Mouse (Mus musculus): ENCODE measurements around the gene Gm17571. TPM values are rescaled to one million over a fixed set of nuclear protein-coding genes. Genes with fewer than 3 reads are reported as not detected.

The Gm17571 gene
- polyA plus RNA-seq, 1 experiment from 2014 or later, result not detected

GRCm38 (mm10) chr9:13470013-13470412, 23.5 kb upstream of the Gm17571 start:
- no peak for ATAC-seq (replicated peaks)

GRCm38 (mm10) chr9:13468778-13469177, 22.2 kb upstream of the Gm17571 start:
- H3K4me3 ChIP-seq, result no peak overlapping the region
- no peak overlapping the region for H3K9ac ChIP-seq (replicated peaks)
- no peaks in the 10 kb centered on the region for H3K4me1 ChIP-seq
- H3K27ac ChIP-seq (replicated peaks), result no peak overlapping the region
- H3K4me2 ChIP-seq (replicated peaks), result no peak overlapping the region
- no peaks in the 10 kb centered on the region for H3K36me3 ChIP-seq
- no peaks in the 10 kb centered on the region for H3K9me3 ChIP-seq
- ATAC-seq (replicated peaks), result no peak
- WGBS, result 84% methylated on average over 6 of the region's 6 CpGs
- H3K27me3 ChIP-seq, result no peaks in the 10 kb centered on the region

More at GRCm38 (mm10) chr9:13470013-13470412, 23.5 kb upstream of the Gm17571 start:
- Histone ChIP-seq H3K4me3 (no peak overlapping the region), H3K4me2 (replicated peaks) (no peak overlapping the region), H3K36me3 (no peaks in the 10 kb centered on the region), H3K27me3 (no peaks in the 10 kb centered on the region), H3K9me3 (no peaks in the 10 kb centered on the region), H3K4me1 (no peaks in the 10 kb centered on the region), H3K27ac (replicated peaks) (no peak overlapping the region), H3K9ac (replicated peaks) (no peak overlapping the region)
- whole genome bisulfite sequencing, result 58% methylated on average over 7 of the region's 7 CpGs

DNA sequence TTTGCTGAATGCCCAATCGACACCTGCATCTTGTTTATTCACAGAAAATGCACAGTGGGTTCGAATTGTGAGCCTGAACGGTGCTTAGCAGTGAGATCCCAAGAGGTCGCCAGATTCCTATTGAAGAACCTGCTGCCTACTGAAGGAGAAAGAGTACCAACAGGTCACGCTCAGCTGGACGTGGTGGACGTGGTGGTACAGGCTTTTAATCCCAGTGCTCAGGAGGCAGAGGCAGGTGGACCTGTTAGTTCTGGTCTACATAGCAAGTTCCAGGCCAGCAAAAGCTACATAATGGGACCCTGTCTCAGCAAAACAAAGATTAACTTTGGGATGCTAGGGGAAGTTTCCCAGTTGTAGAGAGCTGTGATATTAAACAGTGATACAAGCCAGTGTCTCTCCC, 21.2 kb upstream of the Gm17571 start:
- 66% methylated on average over 7 of the region's 7 CpGs for WGBS
- Histone ChIP-seq H3K4me3 (no peak overlapping the region), H3K27ac (replicated peaks) (no peak overlapping the region), H3K27me3 (no peaks in the 10 kb centered on the region), H3K4me2 (replicated peaks) (no peak overlapping the region), H3K36me3 (no peaks in the 10 kb centered on the region), H3K4me1 (no peaks in the 10 kb centered on the region), H3K9ac (replicated peaks) (no peak overlapping the region), H3K9me3 (no peaks in the 10 kb centered on the region)
- ATAC-seq (replicated peaks), result no peak

GRCm38 (mm10) chr9:13466816-13467215, 20.3 kb upstream of the Gm17571 start:
- H3K36me3 ChIP-seq, result no peaks in the 10 kb centered on the region
- H3K27ac ChIP-seq (replicated peaks), result no peak overlapping the region
- H3K9me3 ChIP-seq, result no peaks in the 10 kb centered on the region
- ATAC-seq (replicated peaks), result no peak
- no peaks in the 10 kb centered on the region for H3K27me3 ChIP-seq
- H3K4me1 ChIP-seq, result no peaks in the 10 kb centered on the region
- 92% methylated on average over 10 of the region's 10 CpGs for WGBS
- no peak overlapping the region for H3K9ac ChIP-seq (replicated peaks)
- H3K4me3 ChIP-seq, result no peak overlapping the region
- H3K4me2 ChIP-seq (replicated peaks), result no peak overlapping the region

DNA sequence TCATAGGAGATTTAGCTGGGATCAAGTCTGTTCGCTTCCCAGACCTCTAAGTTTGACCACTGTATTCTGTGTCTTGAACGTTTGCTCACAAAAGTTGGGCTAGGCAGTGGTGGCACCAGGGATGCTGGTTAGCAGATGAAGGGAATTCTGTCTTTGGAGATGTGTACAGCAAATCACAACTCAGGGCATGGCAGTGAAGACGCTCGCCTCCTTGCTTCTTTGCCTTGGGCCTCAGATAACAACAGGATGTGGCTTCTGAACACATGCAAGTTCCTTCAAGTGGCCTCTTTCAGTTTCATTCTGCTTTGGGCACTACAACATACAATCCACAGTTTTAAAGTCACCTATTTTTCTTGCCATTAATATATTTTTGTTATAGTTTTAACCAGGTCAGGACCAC, 19.8 kb upstream of the Gm17571 start:
- Histone ChIP-seq H3K27ac (replicated peaks) (no peak overlapping the region), H3K4me3 (no peak overlapping the region), H3K4me2 (replicated peaks) (no peak overlapping the region), H3K27me3 (no peaks in the 10 kb centered on the region), H3K9me3 (no peaks in the 10 kb centered on the region), H3K36me3 (no peaks in the 10 kb centered on the region), H3K9ac (replicated peaks) (no peak overlapping the region), H3K4me1 (no peaks in the 10 kb centered on the region)
- 82% methylated on average over 4 of the region's 4 CpGs for WGBS
- no peak for ATAC-seq (replicated peaks)

GRCm38 (mm10) chr9:13465358-13466020, 18.9 kb upstream of the Gm17571 start:
- H3K27me3 ChIP-seq, result no peaks in the 10 kb centered on the region
- H3K36me3 ChIP-seq, result no peaks in the 10 kb centered on the region
- H3K27ac ChIP-seq (replicated peaks), result no peak overlapping the region
- H3K4me3 ChIP-seq, result no peak overlapping the region
- no peak overlapping the region for H3K4me2 ChIP-seq (replicated peaks)
- H3K9ac ChIP-seq (replicated peaks), result no peak overlapping the region
- no peaks in the 10 kb centered on the region for H3K9me3 ChIP-seq
- no peaks in the 10 kb centered on the region for H3K4me1 ChIP-seq
- ATAC-seq (replicated peaks), result no peak
- WGBS, result 83% methylated on average over 4 of the region's 4 CpGs

DNA sequence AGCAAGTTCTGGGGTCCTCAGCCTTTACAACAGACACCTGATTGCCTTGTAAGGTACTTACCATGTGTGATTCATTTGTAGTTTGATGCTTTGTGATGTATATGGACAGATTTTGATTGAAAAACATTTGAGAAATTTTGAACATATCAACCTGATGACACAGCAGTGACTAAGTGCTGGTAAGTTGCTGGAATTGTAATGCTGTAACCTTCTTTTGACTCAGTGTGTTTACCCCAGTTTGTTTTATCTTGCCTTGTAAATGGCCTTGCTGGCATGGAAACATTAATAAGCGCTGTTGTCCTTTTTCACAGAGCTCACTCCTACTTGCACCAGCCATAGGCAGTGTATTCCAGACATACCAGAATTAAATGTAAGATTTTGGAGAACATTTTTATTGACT, 14.4 kb upstream of the Gm17571 start:
- H3K36me3 ChIP-seq, result no peaks in the 10 kb centered on the region
- H3K27ac ChIP-seq (replicated peaks), result no peak overlapping the region
- H3K4me1 ChIP-seq, result no peaks in the 10 kb centered on the region
- no peaks in the 10 kb centered on the region for H3K27me3 ChIP-seq
- 90% methylated on average over 1 of the region's 1 CpGs for WGBS
- no peak overlapping the region for H3K9ac ChIP-seq (replicated peaks)
- no peaks in the 10 kb centered on the region for H3K9me3 ChIP-seq
- ATAC-seq (replicated peaks), result no peak
- no peak overlapping the region for H3K4me3 ChIP-seq
- no peak overlapping the region for H3K4me2 ChIP-seq (replicated peaks)

DNA sequence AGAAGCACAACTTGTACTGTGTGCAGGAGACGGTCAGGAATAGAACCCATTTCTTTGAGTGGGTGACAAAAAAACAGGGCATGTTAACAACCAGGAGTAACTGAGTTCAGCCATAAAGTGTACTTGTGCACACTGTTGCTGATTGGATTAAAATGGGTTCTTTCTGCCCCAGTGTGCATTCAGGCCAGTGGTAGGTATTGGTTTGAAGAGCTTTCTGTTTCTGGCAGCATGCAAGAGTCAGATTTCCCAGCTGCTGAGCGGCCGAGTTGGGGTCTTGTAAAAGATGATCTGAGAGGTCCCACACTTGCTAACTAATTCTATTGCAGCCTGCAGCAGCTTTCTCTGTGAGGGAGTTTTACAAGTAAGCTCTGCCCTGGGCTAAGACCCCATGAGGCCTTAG, 13.5 kb upstream of the Gm17571 start:
- Histone ChIP-seq H3K27me3 (no peaks in the 10 kb centered on the region), H3K9me3 (no peaks in the 10 kb centered on the region), H3K9ac (replicated peaks) (no peak overlapping the region), H3K4me1 (no peaks in the 10 kb centered on the region), H3K4me2 (replicated peaks) (no peak overlapping the region), H3K36me3 (no peaks in the 10 kb centered on the region), H3K27ac (replicated peaks) (no peak overlapping the region), H3K4me3 (no peak overlapping the region)
- no peak for ATAC-seq (replicated peaks)
- 83% methylated on average over 3 of the region's 3 CpGs for WGBS

- H3K27ac ChIP-seq (replicated peaks), result no peak overlapping the region
- no peak for ATAC-seq (replicated peaks)
- peaks cover 5% of the 10 kb centered on the region for H3K4me1 ChIP-seq
- no peak overlapping the region for H3K4me3 ChIP-seq
- no peaks in the 10 kb centered on the region for H3K27me3 ChIP-seq
- 23% methylated on average over 1 of the region's 1 CpGs for WGBS
- no peak overlapping the region for H3K9ac ChIP-seq (replicated peaks)
- no peaks in the 10 kb centered on the region for H3K9me3 ChIP-seq
- no peaks in the 10 kb centered on the region for H3K36me3 ChIP-seq
- no peak overlapping the region for H3K4me2 ChIP-seq (replicated peaks)
These were observed 12.8 kb upstream of the Gm17571 start for GRCm38 (mm10) chr9:13459371-13459770.

DNA sequence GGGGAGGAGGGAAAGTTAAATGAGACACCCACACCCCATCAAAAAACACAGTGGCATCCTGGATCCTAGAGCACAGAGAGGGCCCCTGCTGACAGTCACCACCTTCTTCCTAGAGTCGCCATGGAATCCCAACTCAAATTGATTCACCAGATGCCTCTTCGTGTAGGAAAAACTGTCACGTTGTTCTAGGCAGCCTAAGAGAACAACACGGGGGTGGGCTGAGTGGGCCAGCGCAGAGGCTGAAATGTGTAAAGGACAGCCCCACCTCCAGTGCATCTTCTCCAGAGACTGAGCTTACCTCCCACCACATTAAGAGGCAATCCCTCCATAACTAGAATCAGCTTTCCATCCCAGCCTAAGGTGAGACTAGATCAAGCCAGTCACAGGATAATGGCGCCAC, 11.2 kb upstream of the Gm17571 start:
- Histone ChIP-seq H3K27ac (replicated peaks) (no peak overlapping the region), H3K27me3 (no peaks in the 10 kb centered on the region), H3K4me2 (replicated peaks) (no peak overlapping the region), H3K9me3 (no peaks in the 10 kb centered on the region), H3K4me1 (peaks cover 5% of the 10 kb centered on the region), H3K4me3 (no peak overlapping the region), H3K9ac (replicated peaks) (no peak overlapping the region), H3K36me3 (no peaks in the 10 kb centered on the region)
- WGBS, result 88% methylated on average over 6 of the region's 6 CpGs
- ATAC-seq (replicated peaks), result no peak

- no peak overlapping the region for H3K9ac ChIP-seq (replicated peaks)
- no peaks in the 10 kb centered on the region for H3K27me3 ChIP-seq
- ATAC-seq (replicated peaks), result no peak
- no peaks in the 10 kb centered on the region for H3K9me3 ChIP-seq
- no peak overlapping the region for H3K4me3 ChIP-seq
- WGBS, result 92% methylated on average over 1 of the region's 1 CpGs
- no peaks in the 10 kb centered on the region for H3K36me3 ChIP-seq
- H3K4me2 ChIP-seq (replicated peaks), result no peak overlapping the region
- peaks cover 5% of the 10 kb centered on the region for H3K4me1 ChIP-seq
- no peak overlapping the region for H3K27ac ChIP-seq (replicated peaks)
These were observed 8.7 kb upstream of the Gm17571 start for GRCm38 (mm10) chr9:13455231-13455630.

- no peak overlapping the region for H3K27ac ChIP-seq (replicated peaks)
- ATAC-seq (replicated peaks), result no peak; the same call in 1 of the 2 replicates
- H3K9me3 ChIP-seq, result no peaks in the 10 kb centered on the region
- peaks cover 5% of the 10 kb centered on the region for H3K4me1 ChIP-seq
- WGBS, result 27% methylated on average over 7 of the region's 7 CpGs
- H3K4me3 ChIP-seq, result no peak overlapping the region
- no peaks in the 10 kb centered on the region for H3K27me3 ChIP-seq
- H3K4me2 ChIP-seq (replicated peaks), result no peak overlapping the region
- no peaks in the 10 kb centered on the region for H3K36me3 ChIP-seq
- no peak overlapping the region for H3K9ac ChIP-seq (replicated peaks)
These were observed 8.1 kb upstream of the Gm17571 start for GRCm38 (mm10) chr9:13454651-13455123.

- H3K27me3 ChIP-seq, result no peaks in the 10 kb centered on the region
- H3K9ac ChIP-seq (replicated peaks), result no peak overlapping the region
- no peaks in the 10 kb centered on the region for H3K4me1 ChIP-seq
- no peaks in the 10 kb centered on the region for H3K9me3 ChIP-seq
- H3K4me3 ChIP-seq, result no peak overlapping the region
- 91% methylated on average over 3 of the region's 3 CpGs for WGBS
- no peak overlapping the region for H3K27ac ChIP-seq (replicated peaks)
- ATAC-seq (replicated peaks), result no peak
- H3K36me3 ChIP-seq, result no peaks in the 10 kb centered on the region
- no peak overlapping the region for H3K4me2 ChIP-seq (replicated peaks)
These were observed 2.2 kb upstream of the Gm17571 start for GRCm38 (mm10) chr9:13448716-13449115.
